Mouse (Mus musculus) urinary bladder, postnatal 36 days (tissue): ENCODE measurements around the gene Vopp1.
"Not testable (repeated sequence)": the region's sequence is repeated elsewhere in the genome, so short reads cannot be mapped to it uniquely, and the experiment has no call there.

ENCODE experiments used
- DNase-seq, 2 experiments: peaks; one replicate each; pipeline ENCODE4 v3.0.0; 2022; ENCODE audit warnings: low spot score in 2 of 2, mixed read lengths in 1 of 2

The Vopp1 gene

DNA sequence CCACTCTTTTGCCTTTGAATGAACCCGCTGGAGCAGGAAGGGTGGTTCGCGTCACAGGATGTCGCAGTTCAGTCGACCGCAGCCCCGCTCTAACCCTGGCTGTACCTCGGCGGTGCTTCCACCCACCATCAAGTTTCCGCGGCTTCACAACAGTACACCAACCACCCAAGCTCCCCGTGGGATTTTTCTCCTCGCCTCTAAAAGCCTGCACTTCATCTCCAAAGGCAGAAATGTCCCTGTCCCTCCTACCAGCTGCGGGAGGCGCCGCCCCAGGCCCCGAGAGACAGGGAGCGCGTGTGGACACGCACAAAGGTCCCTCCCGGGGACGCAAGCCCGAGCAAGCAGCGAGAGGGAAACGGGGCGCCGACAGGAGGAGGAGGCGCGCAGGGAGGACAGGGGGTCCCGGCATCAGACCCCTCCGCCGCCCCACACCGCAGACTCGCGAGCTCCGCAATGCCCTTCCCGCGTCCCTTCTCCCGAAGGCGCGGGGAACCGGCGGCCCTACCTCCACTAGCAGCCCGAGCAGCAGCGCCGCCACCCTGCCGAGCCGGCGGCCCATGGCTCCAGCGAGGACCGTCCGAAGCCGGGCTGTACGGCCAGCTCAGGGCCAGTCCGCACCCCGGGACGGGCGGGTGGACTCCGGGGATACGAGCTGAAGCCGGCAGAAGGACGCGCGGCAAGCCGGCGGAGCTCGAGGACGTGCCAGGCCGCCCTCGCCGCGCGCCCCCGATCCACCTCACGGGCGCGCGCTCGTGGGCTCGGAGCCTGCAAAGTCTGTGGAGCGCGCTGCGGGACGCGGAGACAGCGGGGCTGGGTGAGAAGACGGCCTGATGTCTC lies at the start of gene Vopp1:
Vopp1 (minus strand) TSS at position 738 of the 837 bp plus-strand sequence.
- peak; percentile 58 to 63 for DNase-seq

DNA sequence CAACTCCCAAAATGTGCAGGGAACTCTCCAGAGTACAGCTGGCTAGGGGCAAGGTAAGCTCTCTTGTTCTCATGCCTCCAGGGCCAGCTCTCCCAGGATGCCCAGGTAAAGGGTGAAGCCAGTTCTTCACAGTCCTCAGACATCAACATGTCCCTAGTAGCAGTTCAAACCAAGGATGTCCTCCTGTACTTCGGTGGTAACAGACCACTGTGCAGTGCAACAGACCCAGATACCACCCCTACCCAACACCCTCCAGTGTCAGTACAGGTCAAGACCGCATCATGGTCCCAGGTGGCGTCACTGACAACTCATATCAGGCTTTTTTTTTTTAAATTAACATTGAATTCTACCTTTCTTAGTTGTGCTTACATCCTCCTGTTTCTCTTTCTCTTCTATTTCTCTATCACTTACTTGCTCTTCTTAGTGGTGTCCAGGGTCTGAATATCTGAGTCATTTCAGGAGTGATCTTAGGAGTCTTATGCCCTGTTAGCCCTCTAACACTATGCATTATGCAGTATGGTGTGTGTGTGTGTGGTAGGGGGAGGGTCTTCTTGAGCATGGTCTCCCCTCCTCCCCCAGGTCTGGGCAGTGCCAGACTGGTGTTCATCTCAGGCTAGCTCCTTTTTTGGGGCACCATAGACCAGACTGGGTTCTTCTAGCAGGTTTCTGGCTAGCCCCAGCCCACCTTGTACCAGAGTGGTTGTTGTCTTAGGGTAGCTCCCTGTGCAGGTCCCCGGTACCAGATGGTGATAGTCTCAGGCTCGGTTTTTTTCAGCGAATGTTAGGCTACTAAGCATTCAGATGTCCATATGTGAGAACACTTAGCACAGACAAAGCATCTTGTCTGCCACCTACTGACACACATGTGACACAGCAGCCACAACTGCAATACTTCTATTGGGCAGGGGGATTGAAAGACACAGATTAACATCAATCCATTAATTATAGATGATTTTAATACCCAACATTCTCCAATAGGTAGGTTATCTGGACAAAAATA lies 34.4 kb upstream of the Vopp1 start:
- DNase-seq, result no peak

GRCm38 (mm10) chr6:57851177-57851576 lies 26.2 kb upstream of the Vopp1 start:
- DNase-seq, result not testable (repeated sequence)

DNA sequence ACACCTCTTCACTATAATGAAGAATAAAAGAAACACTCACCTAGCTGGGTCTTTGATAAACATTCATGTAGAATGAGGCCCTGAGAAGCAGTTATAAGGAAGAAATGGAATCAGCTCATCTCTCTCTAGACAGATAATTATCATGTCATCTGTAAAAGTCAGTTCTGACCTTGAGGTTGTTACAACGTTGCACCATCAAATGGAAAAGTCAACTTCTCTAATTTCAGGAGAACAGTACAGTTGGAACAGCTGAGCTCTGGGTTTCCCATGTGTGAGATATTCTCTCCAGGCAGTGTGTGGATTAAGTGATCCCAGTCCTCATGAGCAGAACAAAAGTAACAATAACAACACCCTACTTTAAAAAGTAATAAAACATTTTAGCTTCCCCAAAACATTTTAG lies 25.3 kb upstream of the Vopp1 start, which contains the start of gene Vmn1r21:
Vmn1r21 (minus strand) TSS at position 58 of the 400 bp plus-strand sequence.
- no peak for DNase-seq

DNA sequence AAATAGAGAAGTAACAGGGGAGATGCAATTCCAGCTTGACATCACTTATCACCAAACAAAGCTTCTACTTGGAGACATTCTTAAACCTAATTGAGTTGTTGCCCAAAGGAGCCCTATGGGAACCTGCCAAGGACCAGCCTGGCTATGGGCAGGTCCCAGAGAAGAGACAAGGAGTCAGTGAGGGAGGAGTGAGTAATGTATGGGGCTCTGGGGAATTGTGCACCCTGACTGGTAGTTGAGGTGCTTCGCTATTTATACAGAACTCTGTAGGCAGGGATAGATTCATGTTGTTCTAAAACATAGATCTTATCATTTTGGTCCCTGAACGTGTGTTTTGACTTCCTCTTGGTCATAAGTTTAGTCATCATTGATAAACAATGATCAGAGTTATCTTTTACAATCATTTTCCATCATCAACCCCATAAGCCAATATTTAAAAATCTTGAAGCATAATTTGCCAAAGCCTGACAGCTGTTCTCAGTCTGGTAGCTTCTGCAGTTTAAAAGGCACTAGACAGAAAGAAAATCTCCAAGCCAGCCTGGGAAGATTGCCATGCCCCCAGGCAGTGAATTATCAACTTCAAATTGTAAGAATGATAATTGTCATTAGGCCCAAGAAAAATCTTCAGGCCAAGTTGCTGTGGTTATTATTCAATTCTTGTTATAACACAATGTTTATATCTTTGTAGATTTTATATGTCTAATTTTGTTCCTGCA lies 14.9 kb upstream of the Vopp1 start:
- no peak for DNase-seq

DNA sequence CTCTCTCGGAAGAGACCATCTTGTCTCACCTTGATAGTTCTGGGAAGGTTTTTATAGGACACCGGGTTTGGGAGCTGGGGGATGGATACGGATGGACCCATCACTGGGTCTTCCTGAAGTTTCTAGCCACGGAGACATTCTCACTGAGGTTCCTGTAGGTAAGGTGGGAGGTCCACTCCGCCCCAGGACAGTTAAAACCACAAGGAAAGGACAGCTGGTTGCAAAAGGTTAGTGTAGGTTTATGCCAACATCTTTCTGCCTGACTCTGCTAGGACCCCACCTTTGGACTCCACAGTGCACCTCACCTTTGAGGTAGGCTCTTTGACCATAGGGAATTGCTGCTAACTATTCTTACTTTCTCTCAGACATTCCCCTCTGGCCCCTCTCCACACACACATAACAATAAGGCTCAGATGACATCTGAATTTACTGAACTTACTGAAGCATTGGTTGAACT lies 328 bp upstream of the Vopp1 start:
- no peak for DNase-seq

- no peak for DNase-seq
These were observed 1.5 kb downstream of the Vopp1 start for GRCm38 (mm10) chr6:57823461-57823860.

DNA sequence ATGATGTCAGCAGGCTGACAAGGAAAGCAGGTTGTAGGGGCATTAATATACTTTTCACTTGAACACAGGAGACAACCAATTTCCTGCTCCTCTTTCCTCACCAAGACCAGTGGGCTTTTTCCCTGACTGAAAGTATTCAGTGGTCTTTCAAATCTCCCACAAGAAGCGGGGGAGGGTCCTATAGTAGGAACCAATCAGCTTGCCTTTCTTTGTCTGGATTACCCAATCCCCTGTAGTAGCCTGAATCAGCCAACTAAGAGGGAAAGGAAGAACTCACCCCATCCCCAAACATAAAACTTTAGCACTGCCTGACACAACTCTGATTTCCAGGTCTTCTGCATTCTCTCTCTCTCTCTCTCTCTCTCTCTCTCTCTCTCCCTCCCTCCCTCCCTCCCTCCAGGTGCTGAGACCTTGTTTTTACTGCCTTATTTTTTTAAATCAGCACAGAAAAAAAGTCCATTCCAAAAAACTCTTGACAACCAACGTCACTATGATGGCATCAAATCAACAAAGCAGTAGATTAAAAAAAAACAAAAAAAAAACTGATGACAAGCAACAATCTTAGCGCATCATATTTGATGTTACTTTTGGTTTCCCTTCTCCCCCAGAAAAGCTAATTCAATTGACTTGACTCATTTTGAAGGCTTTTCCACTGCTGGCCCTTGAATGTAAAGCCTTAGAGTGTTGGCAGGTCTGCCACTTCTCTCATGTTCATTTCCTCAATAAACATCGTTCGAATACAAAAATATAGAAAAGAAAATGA lies 2.1 kb downstream of the Vopp1 start:
- DNase-seq, result no peak

- no peak for DNase-seq
These were observed 10.5 kb downstream of the Vopp1 start for GRCm38 (mm10) chr6:57814436-57814940.

DNA sequence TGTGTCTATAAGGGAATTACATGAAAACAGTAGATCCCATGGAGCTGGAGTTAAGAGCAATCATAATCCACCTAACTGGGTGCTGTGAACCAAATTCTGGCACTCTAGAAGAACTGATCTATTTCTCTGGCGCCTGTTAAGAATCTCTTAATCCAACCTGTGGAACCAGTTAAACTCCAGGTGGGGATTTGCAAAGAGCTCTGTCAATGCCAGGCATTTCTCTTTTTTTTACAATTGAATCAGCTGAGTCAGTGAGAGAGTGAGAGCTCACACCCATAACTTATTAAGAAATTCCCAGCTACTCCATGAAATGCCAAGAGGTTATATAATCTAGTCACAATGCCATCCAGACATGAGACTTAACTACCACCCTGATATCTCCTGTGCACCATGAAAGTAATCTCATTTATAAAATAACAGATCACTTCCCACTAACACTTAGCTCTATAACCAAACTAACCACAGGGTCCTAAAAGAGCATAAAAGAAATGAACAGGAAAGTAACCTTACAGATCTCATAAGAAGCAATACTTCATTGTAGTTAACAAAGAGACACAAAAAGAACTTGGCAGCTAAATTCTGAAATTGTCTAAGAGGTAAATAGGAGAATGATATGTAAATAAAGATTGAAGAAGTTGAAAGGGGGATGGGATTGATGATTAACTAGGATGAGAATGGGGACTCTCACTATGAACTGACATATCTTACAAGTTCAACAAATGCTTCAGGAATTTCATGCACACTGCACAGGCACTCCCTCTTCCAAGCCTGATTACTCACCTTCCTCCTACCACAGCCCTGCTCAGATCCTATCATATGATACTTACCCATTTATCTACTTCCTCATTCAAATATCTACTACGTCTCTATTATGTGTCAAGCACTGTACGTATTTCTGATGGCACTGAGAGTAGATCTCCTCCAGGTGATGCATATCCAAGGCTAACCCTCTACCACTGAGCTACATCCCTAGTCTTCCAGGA lies 12.9 kb downstream of the Vopp1 start:
- DNase-seq, result no peak

DNA sequence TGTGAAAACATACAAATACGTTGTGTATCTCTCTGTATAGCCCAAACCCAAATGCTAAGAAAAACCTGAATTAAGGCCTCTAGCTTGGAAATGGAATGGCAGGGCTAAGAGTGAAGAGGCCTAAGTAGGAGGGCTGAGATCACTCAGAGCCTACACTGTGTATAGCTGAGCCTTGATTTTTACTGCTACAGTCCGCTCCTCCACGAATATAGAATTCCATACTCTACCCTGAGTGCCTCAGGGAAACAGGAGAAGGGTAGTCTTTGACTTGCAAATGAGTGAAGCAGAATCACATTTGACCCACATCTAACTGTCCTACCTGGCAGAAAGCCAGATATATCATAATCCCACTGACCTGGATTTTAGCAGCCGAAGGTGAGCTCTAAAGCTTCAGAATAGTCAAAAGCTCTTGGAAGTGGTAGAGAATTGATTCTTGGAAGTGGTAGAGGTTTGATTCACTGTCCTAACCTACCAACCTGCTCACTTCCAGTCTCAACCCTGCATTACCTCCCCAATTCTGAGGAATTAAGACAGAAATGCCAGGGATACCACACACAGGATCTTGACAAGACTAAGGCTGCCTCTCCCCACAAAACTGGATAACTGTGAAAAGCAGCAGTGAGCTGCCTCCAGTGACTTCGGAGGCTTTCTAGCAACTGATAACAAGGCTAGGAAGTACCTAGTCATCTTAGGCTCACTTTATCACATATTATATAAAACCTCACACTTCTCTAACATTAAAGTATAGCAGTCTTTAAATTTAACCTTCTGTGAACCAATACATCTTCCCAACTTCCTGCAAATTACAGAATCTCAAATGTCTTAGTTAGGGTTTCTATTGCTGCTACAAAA lies 19.5 kb downstream of the Vopp1 start:
- no peak for DNase-seq

GRCm38 (mm10) chr6:57803130-57803529 lies 21.8 kb downstream of the Vopp1 start:
- no peak for DNase-seq

- DNase-seq, result no peak
These were observed 26.0 kb downstream of the Vopp1 start for GRCm38 (mm10) chr6:57798986-57799385.

GRCm38 (mm10) chr6:57796853-57797423 lies 28.0 kb downstream of the Vopp1 start:
- DNase-seq, result no peak

- DNase-seq, result no peak
These were observed 29.1 kb downstream of the Vopp1 start for GRCm38 (mm10) chr6:57795835-57796234.

DNA sequence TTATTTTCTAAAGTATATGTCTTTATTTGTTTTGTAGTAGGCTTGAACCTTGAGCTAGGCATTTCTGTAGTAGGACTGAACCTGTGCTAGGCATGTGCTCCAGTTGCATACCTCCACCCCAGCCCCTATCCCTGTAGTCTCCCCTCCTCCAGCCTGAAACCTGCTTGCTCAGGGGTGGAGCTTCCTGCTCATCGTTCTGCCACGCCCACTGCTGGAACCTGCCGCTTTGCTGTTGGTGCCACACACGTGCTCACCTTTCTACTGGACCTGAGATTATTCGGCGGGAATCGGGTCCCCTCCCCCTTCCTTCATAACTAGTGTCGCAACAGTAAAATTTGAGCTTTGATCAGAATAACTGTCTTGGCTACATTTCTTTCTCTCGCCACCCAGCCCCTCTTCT lies 32.1 kb downstream of the Vopp1 start:
- DNase-seq, result not testable (repeated sequence)

- DNase-seq, result no peak
These were observed 34.4 kb downstream of the Vopp1 start for GRCm38 (mm10) chr6:57790542-57790941.

GRCm38 (mm10) chr6:57787376-57787775 lies 37.6 kb downstream of the Vopp1 start:
- DNase-seq, result no peak
